Mouse (Mus musculus) cortical plate, adult 2 months (tissue): ENCODE results near the gene Cela2a.

Experiments
- CTCF ChIP-seq: fragments of 200-500 bp; IDR thresholded peaks from 2 replicates; pipeline ENCODE4 v1.5.1; 2011; ENCODE audit warnings: mild to moderate bottlenecking, control low read depth, low read length; ENCODE audit not compliant: insufficient read depth; ENCODE audit errors: extremely low read depth
- POLR2A ChIP-seq: fragments of 200-500 bp; IDR thresholded peaks from 2 replicates; pipeline ENCODE4 v1.6.1; 2011; ENCODE audit warnings: mild to moderate bottlenecking, low read length, control low read depth; ENCODE audit not compliant: insufficient read depth; ENCODE audit errors: extremely low read depth

DNA sequence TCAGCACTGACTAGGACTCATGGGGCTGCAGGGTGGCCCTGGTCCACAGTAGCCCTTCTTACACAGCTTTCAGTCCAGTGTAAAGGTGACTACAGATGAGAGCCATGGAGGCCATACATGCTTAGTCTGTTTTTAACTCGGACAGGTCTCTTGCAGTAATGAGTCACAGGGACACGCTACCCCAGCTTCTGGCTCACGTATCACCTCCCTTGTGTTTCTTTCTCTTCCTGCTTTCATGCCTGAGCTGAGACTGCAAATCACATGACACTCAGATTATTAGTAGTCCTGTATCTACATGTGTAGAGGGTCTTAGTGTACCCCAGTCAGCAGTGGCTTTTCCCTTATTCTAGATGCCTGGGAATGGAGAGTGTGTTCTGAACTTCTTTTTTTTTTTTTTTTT, 61.0 kb downstream of the Cela2a start:
- TF ChIP-seq POLR2A (no peak), CTCF (no peak)
